Mouse (Mus musculus) MEL (cell line): ENCODE results near the gene Bdh1. TPM values are rescaled to one million over a fixed set of nuclear protein-coding genes. Genes with fewer than 3 reads are reported as not detected.

Experiments
- DNase-seq: peaks from one replicate; pipeline ENCODE4 v3.0.0; 2011; ENCODE audit warnings: low read depth, low spot score
- H3K27ac ChIP-seq: 2 replicates; pipeline ENCODE4 v1.5.1; 2012; ENCODE audit warnings: low read depth, mild to moderate bottlenecking, control low read depth, low read length, moderate library complexity; ENCODE audit not compliant: control insufficient read depth
- H3K27me3 ChIP-seq, 2 experiments: fragments of 150-350 bp in 1 of 2; sonication (generic) in 1 of 2; 2 replicates each; pipeline ENCODE4 v1.6.1; 2012; ENCODE audit warnings: low read length in 2 of 2, mild to moderate bottlenecking in 2 of 2, improper control_type of control experiment in 1 of 2, moderate library complexity in 1 of 2; ENCODE audit not compliant: insufficient read depth in 2 of 2, control insufficient read depth in 1 of 2
- H3K36me3 ChIP-seq, 2 experiments: 2 replicates each; pipeline ENCODE4 v1.6.1; 2012 to 2014; ENCODE audit warnings: low read length in 2 of 2, improper control_type of control experiment in 1 of 2, inconsistent platforms in 1 of 2, mild to moderate bottlenecking in 1 of 2; ENCODE audit not compliant: insufficient read depth in 2 of 2, control insufficient read depth in 1 of 2
- H3K4me1 ChIP-seq, 2 experiments: fragments of 150-350 bp in 1 of 2; sonication (generic) in 1 of 2; 2 replicates each; pipeline ENCODE4 v1.6.1; 2012; ENCODE audit warnings: low read length in 2 of 2, improper control_type of control experiment in 1 of 2, mild to moderate bottlenecking in 1 of 2; ENCODE audit not compliant: insufficient read depth in 2 of 2, control insufficient read depth in 1 of 2
- H3K4me3 ChIP-seq, 2 experiments: fragments of 150-350 bp in 1 of 2; sonication (generic) in 1 of 2; 2 replicates each; pipeline ENCODE4 v1.5.1; 2012; ENCODE audit warnings: low read depth in 2 of 2, low read length in 2 of 2, mild to moderate bottlenecking in 2 of 2, moderate library complexity in 2 of 2, control low read depth in 1 of 2, improper control_type of control experiment in 1 of 2; ENCODE audit not compliant: control insufficient read depth in 1 of 2, insufficient read depth in 1 of 2
- H3K79me2 ChIP-seq: 2 replicates; pipeline ENCODE4 v1.6.1; 2012; ENCODE audit warnings: mild to moderate bottlenecking, low read length, moderate library complexity; ENCODE audit not compliant: control insufficient read depth, poor library complexity, insufficient read depth
- H3K9ac ChIP-seq: 2 replicates; pipeline ENCODE4 v1.6.1; 2012; ENCODE audit warnings: low read depth, mild to moderate bottlenecking, control low read depth, low read length, moderate library complexity; ENCODE audit not compliant: control insufficient read depth, poor library complexity, severe bottlenecking
- H3K9me3 ChIP-seq: fragments of 150-350 bp; sonication (generic); replicated peaks from 2 replicates; pipeline ENCODE4 v1.6.1; 2012; ENCODE audit warnings: mild to moderate bottlenecking, low read length, improper control_type of control experiment, moderate library complexity; ENCODE audit not compliant: insufficient read depth
- CHD1 ChIP-seq: IDR thresholded peaks from 2 replicates; pipeline ENCODE4 v1.6.1; 2012; ENCODE audit warnings: low read depth, mild to moderate bottlenecking, inconsistent platforms, low read length, improper control_type of control experiment
- CTCF ChIP-seq, 3 experiments: IDR thresholded peaks in 2 of 3; conservative IDR thresholded peaks in 1 of 3; 2 replicates each; pipeline ENCODE4 v1.5.1; 2011 to 2012; ENCODE audit warnings: low read length in 3 of 3, low read depth in 2 of 3, mild to moderate bottlenecking in 2 of 3, improper control_type of control experiment in 1 of 3, inconsistent platforms in 1 of 3, mixed read lengths in 1 of 3, moderate library complexity in 1 of 3; ENCODE audit not compliant: control insufficient read depth in 1 of 3, insufficient read depth in 1 of 3, poor library complexity in 1 of 3, severe bottlenecking in 1 of 3
- ELF1 ChIP-seq: IDR thresholded peaks from 2 replicates; pipeline ENCODE4 v1.6.1; 2014; ENCODE audit warnings: low read depth, mild to moderate bottlenecking, inconsistent platforms, low read length, improper control_type of control experiment, moderate library complexity
- EP300 ChIP-seq, 2 experiments: IDR thresholded peaks; 2 replicates each; pipeline ENCODE4 v1.6.1; 2011; ENCODE audit warnings: improper control_type of control experiment in 2 of 2, low read length in 2 of 2, low read depth in 1 of 2, mild to moderate bottlenecking in 1 of 2
- GATA1 ChIP-seq: IDR thresholded peaks from 2 replicates; pipeline ENCODE4 v1.6.1; 2011; ENCODE audit warnings: low read depth, low read length, improper control_type of control experiment
- HCFC1 ChIP-seq: IDR thresholded peaks from 2 replicates; pipeline ENCODE4 v1.6.1; 2012; ENCODE audit warnings: low read depth, mild to moderate bottlenecking, inconsistent platforms, low read length, improper control_type of control experiment, moderate library complexity
- KAT2A ChIP-seq: conservative IDR thresholded peaks from 2 replicates; pipeline ENCODE4 v1.6.1; 2012; ENCODE audit warnings: low read depth, low read length, improper control_type of control experiment, inconsistent platforms
- MEF2A ChIP-seq: IDR thresholded peaks from 2 replicates; pipeline ENCODE4 v1.6.1; 2014; ENCODE audit warnings: low read depth, mild to moderate bottlenecking, inconsistent platforms, low read length, improper control_type of control experiment; ENCODE audit not compliant: poor library complexity, insufficient replicate concordance, severe bottlenecking; ENCODE audit errors: extremely low read depth
- MXI1 ChIP-seq: IDR thresholded peaks from 2 replicates; pipeline ENCODE4 v1.6.1; 2011; ENCODE audit warnings: mild to moderate bottlenecking, low read depth, low read length, improper control_type of control experiment
- MYB ChIP-seq: IDR thresholded peaks from 2 replicates; pipeline ENCODE4 v1.6.1; 2011; ENCODE audit warnings: mild to moderate bottlenecking, low read depth, low read length, improper control_type of control experiment
- NELFE ChIP-seq: IDR thresholded peaks from 2 replicates; pipeline ENCODE4 v1.6.1; 2011; ENCODE audit warnings: low read depth, low read length, improper control_type of control experiment
- POLR2A ChIP-seq, 2 experiments: IDR thresholded peaks; 2 replicates each; pipeline ENCODE4 v1.6.1; 2011 to 2012; ENCODE audit warnings: low read length in 2 of 2, mild to moderate bottlenecking in 2 of 2, control low read depth in 1 of 2, improper control_type of control experiment in 1 of 2, low read depth in 1 of 2, moderate library complexity in 1 of 2; ENCODE audit not compliant: control insufficient read depth in 1 of 2, insufficient read depth in 1 of 2, poor library complexity in 1 of 2
- POLR2AphosphoS2 ChIP-seq: IDR thresholded peaks from 2 replicates; pipeline ENCODE4 v1.6.1; 2011; ENCODE audit warnings: low read length, improper control_type of control experiment
- RCOR1 ChIP-seq: IDR thresholded peaks from 2 replicates; pipeline ENCODE4 v1.6.1; 2012; ENCODE audit warnings: low read depth, mild to moderate bottlenecking, inconsistent platforms, low read length, improper control_type of control experiment
- SIN3A ChIP-seq: IDR thresholded peaks from 2 replicates; pipeline ENCODE4 v1.6.1; 2012; ENCODE audit warnings: low read length, improper control_type of control experiment, inconsistent platforms
- SMC3 ChIP-seq: IDR thresholded peaks from 2 replicates; pipeline ENCODE4 v1.6.1; 2011; ENCODE audit warnings: low read depth, low read length, improper control_type of control experiment
- UBTF ChIP-seq: IDR thresholded peaks from 2 replicates; pipeline ENCODE4 v1.6.1; 2012; ENCODE audit warnings: low read depth, mild to moderate bottlenecking, inconsistent platforms, low read length, improper control_type of control experiment, moderate library complexity, borderline replicate concordance; ENCODE audit not compliant: insufficient read depth
- USF1 ChIP-seq: IDR thresholded peaks from 2 replicates; pipeline ENCODE4 v1.6.1; 2014; ENCODE audit warnings: low read depth, mild to moderate bottlenecking, inconsistent platforms, low read length, improper control_type of control experiment, moderate library complexity
- ZC3H11A ChIP-seq: IDR thresholded peaks from 2 replicates; pipeline ENCODE4 v1.6.1; 2012; ENCODE audit warnings: low read depth, mild to moderate bottlenecking, inconsistent platforms, low read length, improper control_type of control experiment
- ZMIZ1 ChIP-seq: IDR thresholded peaks from 2 replicates; pipeline ENCODE4 v1.6.1; 2012; ENCODE audit warnings: low read depth, mild to moderate bottlenecking, inconsistent platforms, low read length, improper control_type of control experiment, moderate library complexity
- polyA plus RNA-seq, 2 experiments: library from polyadenylated mRNA; stranded (reverse) in 1 of 2; unstranded in 1 of 2; fragments of >175 nt in 1 of 2; fragments of >200 nt in 1 of 2; gene quantifications; 2 replicates each; pipeline versions ENCODE4 v1.2.1 to v1.2.4; 2012; ENCODE audit warnings: low replicate concordance in 2 of 2, low read depth in 1 of 2; ENCODE audit not compliant: insufficient read length in 2 of 2, insufficient read depth in 1 of 2, missing spikeins in 1 of 2
- total RNA-seq: library from RNA; depleted of rRNA; stranded (reverse); fragments of 300-350 nt; gene quantifications from 2 replicates; pipeline ENCODE4 v1.2.3, GENCODE M21; 2012

Bdh1 gene
- total and polyA plus RNA-seq, 3 experiments, result 67.5 to 187 TPM; not detected in 1

DNA sequence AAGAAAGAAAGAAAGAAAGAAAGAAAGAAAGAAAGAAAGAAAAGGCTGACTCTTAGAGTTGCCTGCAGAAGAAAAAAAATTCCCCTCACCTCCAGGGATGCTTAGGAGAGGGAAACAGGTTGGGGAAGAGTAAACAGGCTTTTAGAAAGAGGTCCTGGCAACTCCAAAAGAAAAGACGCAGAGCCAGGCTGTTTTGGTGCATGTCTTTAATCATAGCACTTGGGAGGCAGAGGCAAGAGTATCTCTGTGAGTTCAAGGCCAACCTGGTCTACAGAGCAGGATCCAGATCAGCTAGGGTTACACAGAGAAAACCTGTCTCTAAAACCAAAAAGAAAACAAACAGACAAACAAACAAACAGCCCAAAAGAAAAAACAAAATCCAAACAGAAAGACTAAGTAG is 642 bp downstream of the Bdh1 start:
- peaks cover 12 to 25% of the 10 kb centered on the region in 2 experiments for H3K4me1 ChIP-seq
- peaks cover 0 to 22% of the 10 kb centered on the region in 2 experiments; a peak in 2 of 4 replicates for H3K36me3 ChIP-seq
- no peak overlapping the region for H3K27ac ChIP-seq
- no peaks in the 10 kb centered on the region for H3K9me3 ChIP-seq
- H3K79me2 ChIP-seq, result no peaks in the 10 kb centered on the region
- no peaks in the 10 kb centered on the region for H3K27me3 ChIP-seq
- DNase-seq, result no peak
- TF ChIP-seq MYB (no peak), USF1 (no peak), GATA1 (no peak), SMC3 (no peak), CHD1 (no peak), EP300 (IDR thresholded peaks at IDR 0.05; ENCODE audit: low read depth in 1 of 2, low read length in 2 of 2) (no peak), ZC3H11A (no peak), CTCF (IDR thresholded peaks at IDR 0.05 in 2 of 3, conservative IDR thresholded peaks at IDR 0.05 in 1 of 3; ENCODE audit: control insufficient read depth in 1 of 3, insufficient read depth in 1 of 3, low read depth in 2 of 3, low read length in 3 of 3, poor library complexity in 1 of 3, severe bottlenecking in 1 of 3) (no peak), RCOR1 (no peak), KAT2A (no peak), ELF1 (no peak), ZMIZ1 (no peak), UBTF (no peak), POLR2AphosphoS2 (no peak), POLR2A (IDR thresholded peaks at IDR 0.05; ENCODE audit: control insufficient read depth in 1 of 2, insufficient read depth in 1 of 2, low read depth in 1 of 2, low read length in 2 of 2, poor library complexity in 1 of 2) (no peak), MXI1 (no peak), HCFC1 (no peak), MEF2A (no peak), NELFE (no peak), SIN3A (no peak)
- no peak overlapping the region for H3K4me3 ChIP-seq
- no peak overlapping the region for H3K9ac ChIP-seq

- Histone ChIP-seq H3K9ac (no peak overlapping the region), H3K9me3 (no peaks in the 10 kb centered on the region), H3K27ac (no peak overlapping the region), H3K36me3 (peaks cover 0 to 24% of the 10 kb centered on the region in 2 experiments; a peak in 2 of 4 replicates), H3K27me3 (no peaks in the 10 kb centered on the region), H3K4me1 (peaks cover 12 to 29% of the 10 kb centered on the region in 2 experiments), H3K79me2 (no peaks in the 10 kb centered on the region), H3K4me3 (no peak overlapping the region)
- TF ChIP-seq EP300 (IDR thresholded peaks at IDR 0.05; ENCODE audit: low read depth in 1 of 2, low read length in 2 of 2) (no peak), GATA1 (0 out of 2 replicates have a peak, but pooled peaks have one; percentile 28), SIN3A (no peak)
- DNase-seq, result no peak
Observed at GRCm38 (mm10) chr16:31423368-31423767, 1.3 kb downstream of the Bdh1 start.
